Mouse (Mus musculus) ES-E14 (cell line): ENCODE measurements around the gene Slc25a26.

ENCODE experiments used
- CHD2 ChIP-seq: IDR thresholded peaks from 2 replicates; pipeline ENCODE4 v1.6.1; 2014; ENCODE audit warnings: mild to moderate bottlenecking, low read depth, low read length, inconsistent platforms
- ZC3H11A ChIP-seq: IDR thresholded peaks from 2 replicates; pipeline ENCODE4 v1.6.1; 2012; ENCODE audit warnings: low read depth, mild to moderate bottlenecking, inconsistent platforms, low read length, borderline replicate concordance
- ZNF384 ChIP-seq: IDR thresholded peaks from 2 replicates; pipeline ENCODE4 v1.6.1; 2012; ENCODE audit warnings: low read depth, low read length, inconsistent platforms

- TF ChIP-seq ZNF384 (no peak), CHD2 (no peak), ZC3H11A (no peak)
These were observed 65.6 kb downstream of the Slc25a26 start for GRCm38 (mm10) chr6:94565766-94566165.
